Mouse (Mus musculus) heart, embryonic 16.5 days (tissue): ENCODE results near the gene Lmo4. TPM values are rescaled to one million over a fixed set of nuclear protein-coding genes. Genes with fewer than 3 reads are reported as not detected.

Source experiments
- ATAC-seq: fragments of 200-750 bp; cut with Nextera tagmentation; replicated peaks from 2 replicates; pipeline ENCODE4 v1.8.0; 2017; ENCODE audit warnings: moderate number of reproducible peaks; ENCODE audit not compliant: insufficient read depth, low FRiP score; ENCODE audit errors: extremely low read depth
- H3K27ac ChIP-seq: fragments of 300-500 bp; sonication (generic); 2 replicates; pipeline ENCODE4 v1.5.1; 2014; ENCODE audit warnings: mild to moderate bottlenecking, low read length, control low read depth, moderate library complexity
- H3K27me3 ChIP-seq: fragments of 300-500 bp; sonication (generic); 2 replicates; pipeline ENCODE4 v1.6.1; 2014; ENCODE audit warnings: low read length, mixed read lengths; ENCODE audit not compliant: control insufficient read depth, insufficient read depth
- H3K36me3 ChIP-seq: fragments of 300-500 bp; sonication (generic); 2 replicates; pipeline ENCODE4 v1.6.1; 2014; ENCODE audit not compliant: control insufficient read depth, insufficient read depth
- H3K4me1 ChIP-seq: fragments of 300-500 bp; sonication (generic); 2 replicates; pipeline ENCODE4 v1.6.1; 2014; ENCODE audit warnings: low read length, mixed read lengths; ENCODE audit not compliant: control insufficient read depth, insufficient read depth
- H3K4me2 ChIP-seq: fragments of 300-500 bp; sonication (generic); 2 replicates; pipeline ENCODE4 v1.6.1; 2014; ENCODE audit warnings: low read depth, mild to moderate bottlenecking, control low read depth, low read length
- H3K4me3 ChIP-seq: fragments of 300-500 bp; sonication (generic); 2 replicates; pipeline ENCODE4 v1.5.1; 2014; ENCODE audit warnings: mild to moderate bottlenecking, control low read depth, low read length
- H3K9ac ChIP-seq: fragments of 300-500 bp; sonication (generic); 2 replicates; pipeline ENCODE4 v1.6.1; 2014; ENCODE audit warnings: low read length, control low read depth
- H3K9me3 ChIP-seq: fragments of 300-500 bp; sonication (generic); replicated peaks from 2 replicates; pipeline ENCODE4 v1.6.1; 2016; ENCODE audit warnings: low read length; ENCODE audit not compliant: control insufficient read depth
- WGBS: fragments of 180-500 bp; shearing (Covaris S2); extraction: QIAGEN DNeasy Blood & Tissue Kit; methylation state at CpG from one replicate; pipeline ENCODE4 v1.1.7; 2014; 5-methylcytosine and 5-hydroxymethylcytosine counted together
- polyA plus RNA-seq: library from polyadenylated mRNA; unstranded; fragments of >200 nt; fragmentation: Nextera tagmentation; extraction: Ambion mirVana; gene quantifications from 2 replicates; pipeline ENCODE4 v1.2.1, GENCODE M21; 2015

Gene Lmo4
- polyA plus RNA-seq, 1 experiment from 2014 or later: 46.8 TPM

DNA sequence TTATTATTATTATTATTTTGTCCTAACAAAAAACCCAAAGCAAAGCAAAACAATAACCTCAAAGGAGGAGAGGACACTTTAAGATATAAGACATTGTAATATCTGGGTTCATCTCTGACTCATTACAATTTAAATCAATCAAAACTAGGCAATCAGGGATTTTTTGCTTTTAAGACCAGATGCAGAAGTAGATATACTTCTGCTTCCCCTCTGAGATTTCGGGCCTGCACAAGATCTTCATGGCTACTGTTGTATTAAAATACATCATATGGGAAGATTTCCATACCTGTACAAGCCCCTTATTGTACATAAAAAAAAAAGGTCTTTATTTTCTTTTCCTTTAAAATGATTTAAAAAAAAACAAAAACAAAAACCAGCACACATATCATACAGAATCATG lies 1.9 kb upstream of the Lmo4 start:
- Histone ChIP-seq H3K27ac (no peak overlapping the region), H3K4me1 (peaks cover 5% of the 10 kb centered on the region), H3K9me3 (no peaks in the 10 kb centered on the region), H3K27me3 (no peaks in the 10 kb centered on the region), H3K9ac (no peak overlapping the region), H3K4me3 (no peak overlapping the region), H3K36me3 (no peaks in the 10 kb centered on the region), H3K4me2 (no peak overlapping the region)
- WGBS: 84% methylated on average over 1 of the region's 1 CpGs
- no peak for ATAC-seq

DNA sequence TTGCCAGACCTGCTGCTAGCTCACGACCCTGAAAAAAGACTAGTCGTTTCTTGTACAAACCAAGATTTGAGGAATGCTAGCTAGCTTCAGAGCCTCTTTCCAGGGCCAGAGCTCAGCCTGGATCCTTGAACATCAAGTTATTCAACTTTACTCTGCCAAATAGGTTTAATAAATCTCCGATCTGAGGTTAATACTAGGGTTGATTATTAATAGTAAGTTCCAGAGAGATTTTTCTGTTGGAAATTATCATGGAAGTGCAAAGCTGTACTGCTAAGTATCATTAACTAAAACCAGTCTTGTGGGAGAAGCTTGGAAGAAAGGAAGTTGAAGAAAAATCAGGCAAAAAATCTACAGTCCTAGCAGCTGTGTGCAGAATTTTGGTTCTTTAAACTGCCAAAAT lies 1.2 kb upstream of the Lmo4 start:
- peaks cover 9% of the 10 kb centered on the region for H3K4me1 ChIP-seq
- no peak for ATAC-seq
- H3K4me3 ChIP-seq: peak overlapping the region; percentile 67
- H3K36me3 ChIP-seq: no peaks in the 10 kb centered on the region
- peak overlapping the region; percentile 93 for H3K9ac ChIP-seq
- H3K27ac ChIP-seq: peak overlapping the region; percentile 99
- WGBS: 23% methylated on average over 3 of the region's 3 CpGs
- H3K9me3 ChIP-seq: no peaks in the 10 kb centered on the region
- H3K4me2 ChIP-seq: peak overlapping the region; percentile 81
- H3K27me3 ChIP-seq: no peaks in the 10 kb centered on the region

DNA sequence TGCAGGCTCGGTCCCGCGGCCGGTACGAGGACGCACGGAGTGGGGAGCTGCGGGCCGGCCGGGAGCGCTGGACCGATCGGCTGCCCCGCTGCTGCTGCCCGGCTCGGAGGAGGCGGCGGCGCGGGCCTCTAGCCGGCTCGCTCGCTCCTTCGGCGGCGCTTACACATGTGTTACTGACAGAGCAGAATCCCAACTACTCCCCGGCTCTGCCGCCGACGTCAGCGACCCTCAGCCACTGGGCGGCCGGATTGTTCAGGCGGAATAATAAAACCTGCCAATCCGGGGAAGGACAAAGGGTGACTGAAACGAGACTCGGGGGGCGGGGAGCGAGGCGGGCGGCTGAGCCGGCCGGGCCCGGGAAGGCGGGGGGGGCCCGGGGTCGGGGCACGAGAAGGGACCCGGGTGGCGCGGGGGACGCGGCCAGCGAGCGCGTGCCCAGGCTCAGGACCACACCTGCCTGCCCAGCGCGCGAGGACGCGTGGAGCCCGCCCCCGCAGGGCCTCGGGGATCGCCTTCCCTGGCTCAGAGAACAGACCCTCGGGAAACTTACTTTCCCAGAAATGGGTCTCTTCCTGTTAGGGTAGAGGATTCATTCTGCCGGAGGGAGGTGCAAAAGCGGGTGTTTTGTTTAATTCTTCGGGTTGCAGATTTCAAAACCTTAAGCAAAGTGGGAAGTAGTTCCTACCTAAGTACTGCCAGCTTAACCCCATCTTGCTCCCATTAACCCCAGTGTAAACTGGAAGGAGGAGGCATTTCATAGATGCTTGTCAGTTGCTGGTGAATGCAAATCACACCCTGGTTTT lies 532 bp upstream of the Lmo4 start:
- Histone ChIP-seq H3K27me3 (no peaks in the 10 kb centered on the region), H3K9ac (peak overlapping the region; percentile 93), H3K4me1 (peaks cover 15% of the 10 kb centered on the region), H3K36me3 (no peaks in the 10 kb centered on the region), H3K27ac (peak overlapping the region; percentile 99), H3K4me2 (peak overlapping the region; percentile 95), H3K4me3 (peak overlapping the region; percentile 67), H3K9me3 (no peaks in the 10 kb centered on the region)
- under 1% methylated on average over 69 of the region's 69 CpGs for WGBS
- peak; percentile 86 for ATAC-seq

DNA sequence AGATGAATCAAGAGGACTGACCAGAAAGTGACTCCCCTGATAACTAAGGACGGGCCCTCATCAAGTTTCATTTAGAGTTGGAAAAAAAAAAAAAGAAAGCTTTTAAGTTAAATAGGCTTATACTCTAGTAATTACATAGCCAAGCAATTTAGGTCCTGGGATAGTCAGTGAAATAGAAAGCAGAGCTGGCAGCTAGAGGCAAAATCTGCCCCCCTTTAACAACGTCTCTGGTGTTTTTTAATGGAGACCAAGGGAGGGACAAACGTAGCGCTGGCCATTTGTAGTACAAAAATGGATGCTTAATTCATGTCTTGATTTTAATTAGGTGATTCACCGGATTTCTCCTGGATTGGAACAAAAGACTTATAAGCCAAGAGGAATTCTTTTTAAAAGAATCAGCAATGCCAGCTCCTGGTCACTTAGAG lies 1.0 kb downstream of the Lmo4 start:
- 0% methylated on average over 5 of the region's 5 CpGs for WGBS
- no peaks in the 10 kb centered on the region for H3K9me3 ChIP-seq
- H3K27ac ChIP-seq: peak overlapping the region; percentile 99
- peaks cover 3% of the 10 kb centered on the region; the same call in 1 of the 2 replicates for H3K36me3 ChIP-seq
- H3K27me3 ChIP-seq: no peaks in the 10 kb centered on the region
- no peak for ATAC-seq
- H3K4me2 ChIP-seq: peak overlapping the region; percentile 95
- H3K9ac ChIP-seq: peak overlapping the region; percentile 93
- peaks cover 28% of the 10 kb centered on the region for H3K4me1 ChIP-seq
- peak overlapping the region; percentile 67 for H3K4me3 ChIP-seq

DNA sequence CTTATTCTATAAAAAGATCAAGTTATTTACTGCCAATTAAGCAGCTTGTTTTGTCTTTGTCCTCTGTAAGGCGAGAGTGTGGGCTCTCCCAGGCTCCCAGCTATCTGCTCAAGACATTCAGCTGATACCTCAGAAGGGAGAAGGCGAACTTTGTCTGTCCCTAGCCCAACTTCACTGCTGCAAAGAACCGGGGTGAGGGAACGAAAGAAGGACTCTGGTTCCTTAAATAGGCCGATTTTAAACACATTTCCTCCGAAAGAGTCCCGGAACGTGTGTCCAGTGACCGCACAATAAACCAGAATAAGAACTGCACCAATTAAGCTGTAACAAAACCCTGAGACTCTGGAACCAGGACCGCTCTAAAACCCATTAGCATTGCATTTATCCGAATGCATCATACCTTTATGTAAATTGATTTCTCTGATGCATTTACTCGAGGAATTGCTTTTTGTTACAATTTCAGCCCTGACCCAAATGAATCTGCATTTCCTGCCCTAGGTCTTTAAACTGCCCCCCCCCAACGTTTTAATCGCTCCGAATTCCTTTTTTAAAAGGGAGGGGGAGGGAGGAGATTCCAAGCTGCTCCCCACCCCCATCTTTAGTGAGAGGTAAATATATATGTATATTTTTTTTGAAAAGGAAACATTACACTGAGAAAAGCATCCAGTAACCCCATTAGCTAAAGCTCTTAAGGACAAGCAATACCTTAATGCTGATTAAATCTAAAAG lies 1.6 kb downstream of the Lmo4 start:
- H3K4me3 ChIP-seq: peak overlapping the region; percentile 67
- peak overlapping the region; percentile 99 for H3K27ac ChIP-seq
- no peaks in the 10 kb centered on the region for H3K27me3 ChIP-seq
- H3K4me2 ChIP-seq: peak overlapping the region; percentile 95
- under 1% methylated on average over 15 of the region's 15 CpGs for WGBS
- H3K36me3 ChIP-seq: peaks cover 3% of the 10 kb centered on the region; the same call in 1 of the 2 replicates
- peaks cover 31% of the 10 kb centered on the region for H3K4me1 ChIP-seq
- peak overlapping the region; percentile 93 for H3K9ac ChIP-seq
- H3K9me3 ChIP-seq: no peaks in the 10 kb centered on the region
- ATAC-seq: no peak

DNA sequence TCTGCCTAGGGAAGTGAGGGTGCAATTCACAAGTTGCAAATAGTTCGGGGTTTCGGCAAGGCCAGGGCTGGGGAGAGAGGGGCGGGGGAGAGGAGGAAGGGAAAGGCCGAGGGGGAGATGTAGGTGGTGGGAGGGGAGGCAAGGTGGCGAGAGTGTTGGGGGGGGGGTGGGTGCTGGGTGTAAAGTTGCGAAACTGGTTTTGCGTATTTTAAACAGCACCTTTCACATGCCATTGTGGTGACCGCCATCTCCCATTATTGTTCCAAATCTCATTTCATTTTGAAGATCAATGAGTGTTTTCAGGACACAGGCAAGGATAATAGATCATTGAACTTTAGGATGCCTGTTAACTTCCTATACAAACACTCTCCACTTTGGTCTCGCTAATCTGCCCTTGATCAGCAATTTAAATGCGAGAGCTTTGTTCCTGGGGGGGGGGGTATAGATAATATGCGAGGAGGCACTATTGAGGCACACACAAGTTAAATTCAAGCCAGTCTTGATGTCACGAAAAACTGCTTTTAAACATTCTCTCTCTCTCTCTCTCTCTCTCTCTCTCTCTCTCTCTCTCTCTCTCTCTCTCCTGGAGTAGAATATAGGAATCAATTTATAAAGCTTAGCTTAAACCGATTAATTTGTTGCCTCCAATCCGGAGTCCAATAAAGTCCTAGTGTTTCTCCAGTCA lies 2.3 kb downstream of the Lmo4 start:
- Histone ChIP-seq H3K9me3 (no peaks in the 10 kb centered on the region), H3K4me3 (peak overlapping the region; percentile 67), H3K27ac (peak overlapping the region; percentile 99), H3K4me2 (peak overlapping the region; percentile 95), H3K9ac (peak overlapping the region; percentile 93), H3K27me3 (no peaks in the 10 kb centered on the region), H3K4me1 (peaks cover 37% of the 10 kb centered on the region), H3K36me3 (peaks cover 3% of the 10 kb centered on the region; the same call in 1 of the 2 replicates)
- WGBS: under 1% methylated on average over 14 of the region's 14 CpGs
- ATAC-seq: no peak

DNA sequence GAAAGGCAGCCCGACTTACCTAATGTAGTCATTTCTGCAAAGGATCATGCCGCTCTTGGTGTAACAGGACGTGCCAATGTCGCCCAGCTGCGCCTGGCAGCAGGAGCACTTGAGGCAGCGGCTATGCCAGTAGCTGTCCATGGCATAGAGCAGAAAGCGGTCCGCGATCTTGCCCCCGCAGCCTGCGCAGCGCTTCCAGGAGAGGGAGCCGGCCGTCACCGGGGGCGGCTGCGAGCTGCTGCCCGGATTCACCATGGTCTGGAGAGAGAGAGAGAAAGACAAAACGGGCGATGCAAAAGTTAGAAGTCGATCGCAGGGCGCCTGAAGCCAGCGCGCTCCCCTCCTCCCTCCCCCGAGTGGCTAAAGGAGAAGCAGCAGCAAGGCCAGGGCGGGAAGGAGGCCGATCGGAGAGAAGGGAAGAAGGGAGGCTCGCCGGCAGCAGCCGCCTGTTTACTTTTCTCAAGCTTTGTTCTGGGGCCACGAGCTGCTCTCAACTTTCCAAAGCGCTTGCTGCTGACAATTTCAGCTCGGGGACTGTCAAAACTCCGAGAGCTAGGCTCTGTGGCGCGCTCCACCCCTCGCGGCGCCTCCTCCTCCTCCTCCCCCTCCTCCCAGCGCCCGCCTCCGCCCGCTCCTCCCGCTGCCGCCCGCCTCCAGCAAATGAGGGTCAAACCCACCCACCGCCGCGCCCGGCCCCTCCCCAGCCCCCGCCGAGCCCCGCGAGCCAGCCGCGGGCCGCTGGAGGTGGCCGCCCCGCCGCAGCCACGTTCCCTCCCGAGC lies 3.0 kb downstream of the Lmo4 start:
- Histone ChIP-seq H3K4me3 (peak overlapping the region; percentile 67), H3K9ac (peak overlapping the region; percentile 93), H3K9me3 (no peaks in the 10 kb centered on the region), H3K4me2 (peak overlapping the region; percentile 95), H3K27ac (peak overlapping the region; percentile 95), H3K27me3 (no peaks in the 10 kb centered on the region), H3K4me1 (peaks cover 44% of the 10 kb centered on the region), H3K36me3 (peaks cover 3% of the 10 kb centered on the region; the same call in 1 of the 2 replicates)
- WGBS: under 1% methylated on average over 60 of the region's 64 CpGs
- ATAC-seq: peak; percentile 73

DNA sequence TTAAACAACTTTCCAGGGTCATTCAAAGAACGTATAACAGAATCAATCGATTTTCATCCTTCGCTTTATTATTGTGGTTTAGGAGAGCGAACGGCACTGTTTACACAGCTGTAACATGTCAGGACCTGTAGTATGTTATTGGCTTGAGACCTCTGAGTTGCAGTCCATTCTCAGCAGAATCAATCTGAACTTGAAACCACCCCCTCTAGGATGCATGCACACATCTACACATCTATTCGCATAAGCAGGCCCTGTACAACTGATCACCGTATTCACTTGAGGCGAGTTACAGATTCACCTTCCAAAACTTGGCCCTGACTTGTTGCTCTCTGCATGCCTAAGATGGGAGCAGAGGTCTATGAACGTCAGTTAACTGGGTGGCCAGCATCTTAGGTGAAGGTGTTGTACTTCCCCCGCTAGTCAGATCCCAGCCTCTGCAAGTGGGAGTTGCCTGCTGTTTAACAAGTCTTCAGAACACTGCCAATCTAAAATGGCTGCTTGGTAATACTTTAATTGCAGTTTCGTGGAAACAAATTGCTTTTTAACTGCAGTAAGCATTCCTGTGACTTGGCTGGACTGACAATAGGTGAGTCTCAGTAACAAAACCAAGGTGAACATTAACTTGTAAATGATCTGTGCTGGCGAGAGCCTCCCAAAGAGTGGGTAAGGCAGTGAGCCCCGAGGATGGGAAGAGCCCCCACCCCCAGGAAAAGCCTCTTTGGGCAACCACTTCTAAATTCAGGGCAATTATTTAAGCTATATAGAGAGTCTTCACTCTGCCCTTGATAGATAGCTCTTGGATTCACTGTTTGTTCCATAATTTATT lies 19.5 kb downstream of the Lmo4 start:
- H3K9me3 ChIP-seq: no peaks in the 10 kb centered on the region
- H3K4me2 ChIP-seq: no peak overlapping the region
- no peak overlapping the region for H3K27ac ChIP-seq
- H3K27me3 ChIP-seq: no peaks in the 10 kb centered on the region
- H3K9ac ChIP-seq: no peak overlapping the region
- H3K4me1 ChIP-seq: no peaks in the 10 kb centered on the region
- ATAC-seq: no peak
- WGBS: 75% methylated on average over 13 of the region's 13 CpGs
- peaks cover 30% of the 10 kb centered on the region for H3K36me3 ChIP-seq
- no peak overlapping the region for H3K4me3 ChIP-seq
